Mouse (Mus musculus) spleen, adult 2 months (tissue): ENCODE data around the gene Serf2. TPM values are rescaled to one million over a fixed set of nuclear protein-coding genes. Genes with fewer than 3 reads are reported as not detected.
"Not testable (repeated sequence)": the region's sequence is repeated elsewhere in the genome, so short reads cannot be mapped to it uniquely, and the experiment has no call there.

Experiments
- DNase-seq, 2 experiments: peaks; one replicate each; pipeline versions ENCODE4 v3.0.0 to v3.0.0-alpha.2; 2012 to 2021; ENCODE audit warnings: low spot score in 2 of 2, low read depth in 1 of 2
- H3K27ac ChIP-seq: fragments of 200-500 bp; 2 replicates; pipeline ENCODE4 v1.5.1; 2012; ENCODE audit warnings: low read length, inconsistent platforms; ENCODE audit not compliant: insufficient read depth
- H3K27me3 ChIP-seq: fragments of 200-500 bp; 2 replicates; pipeline ENCODE4 v1.6.1; 2012; ENCODE audit warnings: mild to moderate bottlenecking, moderate library complexity, low read length, inconsistent platforms; ENCODE audit not compliant: control insufficient read depth, insufficient read depth
- H3K36me3 ChIP-seq: fragments of 200-500 bp; 2 replicates; pipeline ENCODE4 v1.6.1; 2012; ENCODE audit warnings: mild to moderate bottlenecking, low read length, inconsistent platforms; ENCODE audit not compliant: control insufficient read depth, insufficient read depth
- H3K4me1 ChIP-seq: fragments of 200-500 bp; 2 replicates; pipeline ENCODE4 v1.6.1; 2011; ENCODE audit warnings: inconsistent platforms; ENCODE audit not compliant: control insufficient read depth, insufficient read depth, insufficient read length
- H3K4me3 ChIP-seq: fragments of 200-500 bp; 2 replicates; pipeline ENCODE4 v1.5.1; 2011; ENCODE audit warnings: mild to moderate bottlenecking, inconsistent platforms; ENCODE audit not compliant: insufficient read depth, insufficient read length; ENCODE audit errors: extremely low read depth
- CTCF ChIP-seq: fragments of 200-500 bp; IDR thresholded peaks from 2 replicates; pipeline ENCODE4 v1.5.1; 2011; ENCODE audit warnings: mild to moderate bottlenecking, inconsistent platforms; ENCODE audit not compliant: insufficient read depth, insufficient read length, insufficient replicate concordance; ENCODE audit errors: extremely low read depth
- POLR2A ChIP-seq: fragments of 200-500 bp; IDR thresholded peaks from 2 replicates; pipeline ENCODE4 v1.6.1; 2011; ENCODE audit warnings: low read depth, low read length, inconsistent platforms
- WGBS: fragments of 180-500 bp; shearing (Covaris S2); methylation state at CpG from one replicate; pipeline ENCODE4 v1.1.7; 2018; 5-methylcytosine and 5-hydroxymethylcytosine counted together
- polyA plus RNA-seq: library from polyadenylated mRNA; depleted of rRNA; stranded (reverse); fragments of >200 nt; gene quantifications from 2 replicates; pipeline ENCODE4 v1.2.3, GENCODE M21; 2012

Serf2 gene
- polyA plus RNA-seq, 1 experiment, result 206 TPM

GRCm38 (mm10) chr2:121453917-121454316 lies 4.9 kb downstream of the Serf2 start:
- H3K36me3 ChIP-seq, result peaks cover 12% of the 10 kb centered on the region
- DNase-seq, result no peak
- TF ChIP-seq POLR2A, result no peak
- TF ChIP-seq CTCF, result no peak
- peaks cover 15% of the 10 kb centered on the region for H3K4me1 ChIP-seq
- 93% methylated on average over 6 of the region's 6 CpGs for WGBS
- H3K4me3 ChIP-seq, result no peak overlapping the region
- no peak overlapping the region for H3K27ac ChIP-seq
- H3K27me3 ChIP-seq, result no peaks in the 10 kb centered on the region

- Histone ChIP-seq H3K4me3 (no peak overlapping the region), H3K27ac (no peak overlapping the region), H3K27me3 (no peaks in the 10 kb centered on the region), H3K36me3 (peaks cover 14% of the 10 kb centered on the region), H3K4me1 (peaks cover 10% of the 10 kb centered on the region)
- no peak for TF ChIP-seq CTCF
- TF ChIP-seq POLR2A, result no peak
- WGBS, result 88% methylated on average over 5 of the region's 5 CpGs
- no peak for DNase-seq
Observed at GRCm38 (mm10) chr2:121455534-121455933, 6.5 kb downstream of the Serf2 start.

GRCm38 (mm10) chr2:121456692-121457642 lies 8.0 kb downstream of the Serf2 start, which contains the start of gene Serinc4:
Gene Serinc4 (minus strand): TSS chr2:121456781.
- Histone ChIP-seq H3K4me3 (peak within 1 kb of the TSS; percentile 97), H3K27ac (peak within 1 kb of the TSS; percentile 88), H3K4me1 (peaks cover 9% of the 10 kb centered on the region; the same call in 1 of the 2 replicates), H3K27me3 (no peaks in the 10 kb centered on the region), H3K36me3 (peaks cover 9% of the 10 kb centered on the region; the same call in 1 of the 2 replicates)
- 4% methylated on average over 41 of the region's 41 CpGs for WGBS
- TF ChIP-seq CTCF (no peak), POLR2A (peak; percentile 31)
- DNase-seq, result peak; percentile 80 to 88

- Histone ChIP-seq H3K27ac (no peak overlapping the region), H3K27me3 (no peaks in the 10 kb centered on the region), H3K4me3 (no peak overlapping the region), H3K4me1 (peaks cover 9% of the 10 kb centered on the region; the same call in 1 of the 2 replicates), H3K36me3 (peaks cover 5% of the 10 kb centered on the region; the same call in 1 of the 2 replicates)
- 85% methylated on average over 2 of the region's 2 CpGs for WGBS
- no peak for DNase-seq
- no peak for TF ChIP-seq CTCF
- TF ChIP-seq POLR2A, result no peak
Observed at GRCm38 (mm10) chr2:121460071-121460470, 11.1 kb downstream of the Serf2 start.

- WGBS, result 83% methylated on average over 2 of the region's 6 CpGs
- not testable (repeated sequence) for H3K36me3 ChIP-seq, H3K27ac ChIP-seq, DNase-seq, H3K4me1 ChIP-seq, H3K27me3 ChIP-seq, H3K4me3 ChIP-seq
Observed at GRCm38 (mm10) chr2:121468982-121469381, 20.0 kb downstream of the Serf2 start.

GRCm38 (mm10) chr2:121472783-121473182 lies 23.8 kb downstream of the Serf2 start:
- 94% methylated on average over 3 of the region's 3 CpGs for WGBS
- not testable (repeated sequence) for DNase-seq, H3K4me3 ChIP-seq

More at GRCm38 (mm10) chr2:121472783-121473182, 23.8 kb downstream of the Serf2 start:
- H3K36me3 ChIP-seq, H3K27ac ChIP-seq, H3K27me3 ChIP-seq, H3K4me1 ChIP-seq: not testable (repeated sequence)
